Mouse (Mus musculus) limb, embryonic 13.5 days (tissue): ENCODE data around the gene G530012D18Rik. TPM values are rescaled to one million over a fixed set of nuclear protein-coding genes. Genes with fewer than 3 reads are reported as not detected.

Experiments
- polyA plus RNA-seq: library from polyadenylated mRNA; unstranded; fragments of >200 nt; fragmentation: Nextera tagmentation; extraction: Ambion mirVana; gene quantifications from 2 replicates; pipeline ENCODE4 v1.2.1, GENCODE M21; 2015

The G530012D18Rik gene
- polyA plus RNA-seq, 1 experiment from 2014 or later = not detected

Other genes with a start within 250 kb of the G530012D18Rik start
- 1.4 TPM in 2 replicates for gene Sp110, start 23.1 kb downstream of the G530012D18Rik start, polyA plus RNA-seq
- gene Sp140, start 24.7 kb downstream of the G530012D18Rik start, polyA plus RNA-seq = 0.75 and 1.2 TPM in 2 replicates
- 0.94 and 1.1 TPM in 2 replicates for gene Sp100, start 74.3 kb downstream of the G530012D18Rik start, polyA plus RNA-seq
- gene A630001G21Rik, start 203.0 kb downstream of the G530012D18Rik start, polyA plus RNA-seq = 1.0 and 1.4 TPM in 2 replicates
- gene Cab39, start 217.8 kb downstream of the G530012D18Rik start, polyA plus RNA-seq = 28.1 and 28.5 TPM in 2 replicates